Mouse (Mus musculus) thymus, adult 2 months (tissue): ENCODE results near the gene Lpxn.

Experiments used
- CTCF ChIP-seq: fragments of 200-500 bp; IDR thresholded peaks from 2 replicates; pipeline ENCODE4 v1.5.1; 2012; ENCODE audit warnings: mild to moderate bottlenecking, control low read depth, low read length, moderate library complexity, borderline replicate concordance; ENCODE audit not compliant: control insufficient read depth, poor library complexity, insufficient read depth; ENCODE audit errors: extremely low read depth
- POLR2A ChIP-seq: fragments of 200-500 bp; IDR thresholded peaks from 2 replicates; pipeline ENCODE4 v1.6.1; 2012; ENCODE audit warnings: mild to moderate bottlenecking, low read length, control low read depth, moderate library complexity; ENCODE audit not compliant: control insufficient read depth, poor library complexity, insufficient read depth; ENCODE audit errors: extremely low read depth

DNA sequence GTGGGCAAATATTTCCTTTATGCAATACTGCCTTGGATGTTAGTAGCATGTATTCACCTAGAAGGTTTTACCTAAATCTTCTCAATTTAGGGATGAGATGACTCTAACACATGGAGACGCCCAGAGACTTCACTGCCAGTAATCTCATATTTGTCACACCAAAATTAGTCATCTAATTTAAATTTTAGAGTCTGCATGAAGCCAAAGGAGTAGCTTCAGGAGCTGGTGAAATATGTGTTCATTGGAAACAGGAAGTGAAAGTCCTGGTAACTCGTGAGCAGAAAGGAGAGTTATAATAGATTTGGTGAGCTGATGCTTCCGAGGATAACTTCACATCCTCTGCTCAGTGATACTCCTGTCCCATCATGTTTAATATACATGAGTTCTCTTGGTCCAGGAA, 5.1 kb downstream of the Lpxn start:
- TF ChIP-seq CTCF, result no peak
- no peak for TF ChIP-seq POLR2A
